Mouse (Mus musculus) erythroblast, embryonic 14.5 days (primary cell): ENCODE measurements around the gene Esp23. TPM values are rescaled to one million over a fixed set of nuclear protein-coding genes. Genes with fewer than 3 reads are reported as not detected.
"Not testable (repeated sequence)": the region's sequence is repeated elsewhere in the genome, so short reads cannot be mapped to it uniquely, and the experiment has no call there.

ENCODE experiments used
- H3K27me3 ChIP-seq: 2 replicates; pipeline ENCODE4 v1.6.1; 2012; ENCODE audit warnings: inconsistent platforms; ENCODE audit not compliant: control insufficient read depth
- H3K36me3 ChIP-seq: 2 replicates; pipeline ENCODE4 v1.6.1; 2012; ENCODE audit warnings: mild to moderate bottlenecking, inconsistent platforms; ENCODE audit not compliant: control insufficient read depth
- H3K4me1 ChIP-seq: 2 replicates; pipeline ENCODE4 v1.6.1; 2012; ENCODE audit warnings: inconsistent platforms; ENCODE audit not compliant: control insufficient read depth
- H3K4me3 ChIP-seq: replicated peaks from 2 replicates; pipeline ENCODE3; 2012; ENCODE audit warnings: moderate library complexity, mild to moderate bottlenecking, inconsistent platforms
- H3K9me3 ChIP-seq: 2 replicates; pipeline ENCODE4 v1.6.1; 2012; ENCODE audit warnings: low read length, inconsistent platforms, mixed read lengths; ENCODE audit not compliant: control insufficient read depth
- GATA1 ChIP-seq: IDR thresholded peaks from 2 replicates; pipeline ENCODE4 v1.6.1; 2012; ENCODE audit warnings: low read length, inconsistent platforms, mixed read lengths
- TAL1 ChIP-seq: IDR thresholded peaks from 3 replicates; pipeline ENCODE4 v1.6.1; 2012; ENCODE audit warnings: low read length, inconsistent platforms, mixed read lengths
- polyA plus RNA-seq: library from polyadenylated mRNA; stranded (reverse); fragments of >175 nt; gene quantifications from 2 replicates; pipeline ENCODE4 v1.2.3, GENCODE M21; 2012

The Esp23 gene
- polyA plus RNA-seq: 0.11 TPM in 1 of 2 replicates, not detected in the other

GRCm38 (mm10) chr17:39076937-39077336 lies at the start of gene Esp23:
Gene Esp23 (minus strand): TSS chr17:39077037.
- H3K27me3 ChIP-seq: no peaks in the 10 kb centered on the region
- H3K4me3 ChIP-seq: no peak within 1 kb of the TSS
- no peaks in the 10 kb centered on the region for H3K4me1 ChIP-seq
- H3K9me3 ChIP-seq: peaks cover 6% of the 10 kb centered on the region
- H3K36me3 ChIP-seq: no peaks in the 10 kb centered on the region
- TF ChIP-seq TAL1 (no peak), GATA1 (no peak)

GRCm38 (mm10) chr17:39107126-39107525 lies 30.3 kb upstream of the Esp23 start:
- H3K4me1 ChIP-seq, H3K27me3 ChIP-seq, H3K36me3 ChIP-seq, H3K4me3 ChIP-seq: not testable (repeated sequence)
- H3K9me3 ChIP-seq: peaks cover 23% of the 10 kb centered on the region

GRCm38 (mm10) chr17:39095034-39095433 lies 18.2 kb upstream of the Esp23 start, which contains the start of gene Esp22:
Gene Esp22 (plus strand): TSS chr17:39095334.
- Histone ChIP-seq H3K4me1 (no peaks in the 10 kb centered on the region), H3K36me3 (no peaks in the 10 kb centered on the region), H3K4me3 (no peak within 1 kb of the TSS), H3K27me3 (no peaks in the 10 kb centered on the region), H3K9me3 (peaks cover 4% of the 10 kb centered on the region; the same call in 1 of the 2 replicates)
- TF ChIP-seq GATA1 (no peak), TAL1 (no peak)

GRCm38 (mm10) chr17:39063641-39064040 lies 13.2 kb downstream of the Esp23 start:
- H3K4me3 ChIP-seq: no peak overlapping the region
- H3K4me1 ChIP-seq: no peaks in the 10 kb centered on the region
- no peaks in the 10 kb centered on the region for H3K36me3 ChIP-seq
- peaks cover 10% of the 10 kb centered on the region for H3K9me3 ChIP-seq
- H3K27me3 ChIP-seq: no peaks in the 10 kb centered on the region
- TF ChIP-seq GATA1: no peak
- no peak for TF ChIP-seq TAL1

GRCm38 (mm10) chr17:39043241-39043640 lies 33.6 kb downstream of the Esp23 start, which contains the start of gene Gm21903:
Gene Gm21903 (minus strand): TSS chr17:39043341.
- Histone ChIP-seq H3K9me3 (0 out of 2 replicates have a peak, but pooled peaks cover 2% of the 10 kb centered on the region), H3K4me1 (no peaks in the 10 kb centered on the region), H3K4me3 (no peak within 1 kb of the TSS), H3K27me3 (no peaks in the 10 kb centered on the region), H3K36me3 (no peaks in the 10 kb centered on the region)
- no peak for TF ChIP-seq TAL1
- no peak for TF ChIP-seq GATA1

- H3K4me1 ChIP-seq, H3K36me3 ChIP-seq, H3K9me3 ChIP-seq, H3K27me3 ChIP-seq, H3K4me3 ChIP-seq: not testable (repeated sequence)
Measured at GRCm38 (mm10) chr17:39036395-39036794, 40.4 kb downstream of the Esp23 start, which contains the start of gene Esp24. Gene Esp24 (plus strand): TSS chr17:39036695.

Other genes with a start within 250 kb of the Esp23 start
- gene Esp24, start 40.3 kb downstream of the Esp23 start, polyA plus RNA-seq: not detected in 2 replicates
- not detected in 2 replicates for gene Gm21903, start 33.7 kb downstream of the Esp23 start, polyA plus RNA-seq
- not detected in 2 replicates for gene Esp22, start 18.3 kb upstream of the Esp23 start, polyA plus RNA-seq